Mouse (Mus musculus): Measurements from ENCODE around the gene Olfr1445. TPM values are rescaled to one million over a fixed set of nuclear protein-coding genes. Genes with fewer than 3 reads are reported as not detected.

Olfr1445 gene
- polyA plus RNA-seq, 1 experiment from 2014 or later, result not detected

- TF ChIP-seq CTCF (IDR thresholded peaks at IDR 0.05; ENCODE audit: low read depth), result no peak
- Histone ChIP-seq H3K4me1 (replicated peaks; ENCODE audit: control insufficient read depth, insufficient read depth, low read length) (no peaks in the 10 kb centered on the region), H3K27me3 (replicated peaks; ENCODE audit: control insufficient read depth, insufficient read depth, low read length) (no peaks in the 10 kb centered on the region), H3K4me3 (ENCODE audit: low read depth, low read length) (no peak within 1 kb of the TSS), H3K27ac (ENCODE audit: low read depth, low read length) (no peak within 1 kb of the TSS), H3K9ac (ENCODE audit: low read depth, low read length) (no peak within 1 kb of the TSS), H3K4me2 (replicated peaks; ENCODE audit: low read depth) (no peak within 1 kb of the TSS), H3K9me3 (ENCODE audit: control insufficient read depth) (no peaks in the 10 kb centered on the region), H3K36me3 (ENCODE audit: control insufficient read depth, insufficient read depth) (no peaks in the 10 kb centered on the region)
- WGBS, result 64% methylated on average over 1 of the region's 1 CpGs
- no peak for ATAC-seq
Observed at GRCm38 (mm10) chr19:12924319-12924718, 40.7 kb downstream of the Olfr1445 start, which contains the start of gene Olfr1448. TSS of gene Olfr1448 (minus strand) at chr19:12924419.

- no peak within 1 kb of the TSS for H3K4me3 ChIP-seq (ENCODE audit: low read depth, low read length)
- no peak within 1 kb of the TSS for H3K4me2 ChIP-seq (replicated peaks; ENCODE audit: low read depth)
- H3K36me3 ChIP-seq (ENCODE audit: control insufficient read depth, insufficient read depth), result no peaks in the 10 kb centered on the region
- H3K27me3 ChIP-seq (replicated peaks; ENCODE audit: control insufficient read depth, insufficient read depth, low read length), result no peaks in the 10 kb centered on the region
- H3K27ac ChIP-seq (ENCODE audit: low read depth, low read length), result no peak within 1 kb of the TSS
- H3K9ac ChIP-seq (ENCODE audit: low read depth, low read length), result no peak within 1 kb of the TSS
- no peak for ATAC-seq
- H3K4me1 ChIP-seq (replicated peaks; ENCODE audit: control insufficient read depth, insufficient read depth, low read length), result no peaks in the 10 kb centered on the region
- TF ChIP-seq CTCF (IDR thresholded peaks at IDR 0.05; ENCODE audit: low read depth), result no peak
- no peaks in the 10 kb centered on the region for H3K9me3 ChIP-seq (ENCODE audit: control insufficient read depth)
Observed at GRCm38 (mm10) chr19:12930540-12930939, 46.9 kb downstream of the Olfr1445 start, which contains the start of gene Olfr1449. TSS of gene Olfr1449 (plus strand) at chr19:12930840.

Other genes starting within 250 kb of the Olfr1445 start
- not detected in 2 replicates for gene Olfr1442, start 213.4 kb upstream of the Olfr1445 start, polyA plus RNA-seq (2015; fragmentation: Nextera tagmentation; extraction: Ambion mirVana)
- not detected in 2 replicates for gene Olfr1443, start 205.7 kb upstream of the Olfr1445 start, polyA plus RNA-seq (2015; fragmentation: Nextera tagmentation; extraction: Ambion mirVana)
- 0.55 and 0.59 TPM in 2 replicates for gene Keg1, start 188.1 kb upstream of the Olfr1445 start, polyA plus RNA-seq (2015; fragmentation: Nextera tagmentation; extraction: Ambion mirVana)
- gene Cntf, start 118.2 kb upstream of the Olfr1445 start, polyA plus RNA-seq (2015; fragmentation: Nextera tagmentation; extraction: Ambion mirVana), result 0.93 and 1.1 TPM in 2 replicates
- gene Zfp91, start 87.7 kb upstream of the Olfr1445 start, polyA plus RNA-seq (2015; fragmentation: Nextera tagmentation; extraction: Ambion mirVana), result 13.6 and 15.1 TPM in 2 replicates
- 1.7 and 1.9 TPM in 2 replicates for gene Lpxn, start 87.7 kb upstream of the Olfr1445 start, polyA plus RNA-seq (2015; fragmentation: Nextera tagmentation; extraction: Ambion mirVana)
- not detected in 2 replicates for gene Gm5244, start 37.2 kb upstream of the Olfr1445 start, polyA plus RNA-seq (2015; fragmentation: Nextera tagmentation; extraction: Ambion mirVana)
- not detected in 2 replicates for gene Olfr1444, start 26.6 kb upstream of the Olfr1445 start, polyA plus RNA-seq (2015; fragmentation: Nextera tagmentation; extraction: Ambion mirVana)
- gene Olfr1446, start 9.7 kb downstream of the Olfr1445 start, polyA plus RNA-seq (2015; fragmentation: Nextera tagmentation; extraction: Ambion mirVana), result not detected in 2 replicates
- gene Olfr1447, start 19.9 kb downstream of the Olfr1445 start, polyA plus RNA-seq (2015; fragmentation: Nextera tagmentation; extraction: Ambion mirVana), result not detected in 2 replicates
- not detected in 2 replicates for gene Olfr1448, start 40.6 kb downstream of the Olfr1445 start, polyA plus RNA-seq (2015; fragmentation: Nextera tagmentation; extraction: Ambion mirVana)
- not detected in 2 replicates for gene Olfr1449, start 47.0 kb downstream of the Olfr1445 start, polyA plus RNA-seq (2015; fragmentation: Nextera tagmentation; extraction: Ambion mirVana)
- not detected in 2 replicates for gene Olfr1450, start 66.4 kb downstream of the Olfr1445 start, polyA plus RNA-seq (2015; fragmentation: Nextera tagmentation; extraction: Ambion mirVana)
- gene Olfr1451, start 111.2 kb downstream of the Olfr1445 start, polyA plus RNA-seq (2015; fragmentation: Nextera tagmentation; extraction: Ambion mirVana), result not detected in 2 replicates
- gene Olfr1453, start 144.5 kb downstream of the Olfr1445 start, polyA plus RNA-seq (2015; fragmentation: Nextera tagmentation; extraction: Ambion mirVana), result not detected in 2 replicates
- gene Olfr1454, start 176.8 kb downstream of the Olfr1445 start, polyA plus RNA-seq (2015; fragmentation: Nextera tagmentation; extraction: Ambion mirVana), result not detected in 2 replicates
- not detected in 2 replicates for gene Olfr1457, start 214.0 kb downstream of the Olfr1445 start, polyA plus RNA-seq (2015; fragmentation: Nextera tagmentation; extraction: Ambion mirVana)
- not detected in 2 replicates for gene Olfr1458, start 222.9 kb downstream of the Olfr1445 start, polyA plus RNA-seq (2015; fragmentation: Nextera tagmentation; extraction: Ambion mirVana)

Measured in intestine, postnatal 0 days (tissue).